In genomic region chr1:134361195-134361856, GRCm38 (mm10) we compare ENCODE assay signal across 9 mouse cellular contexts. TPM values are rescaled to one million over a fixed set of nuclear protein-coding genes. Genes with fewer than 3 reads are reported as not detected.
DNase-seq lines count a peak whose midpoint lies in the region; ATAC-seq and TF ChIP-seq lines count a peak whose summit lies in the region.
"Had no signal": no experiment of that assay in that cellular context is flagged by ENCODE, and none has a peak within 500 bp of the region (broad histone marks: within the 10 kb centered on the region; RNA-seq: fewer than 3 reads in every experiment).

No protein-coding gene starts in this region.

- H3K4me1 ChIP-seq in lung, embryonic 14.5 days (ENCODE audit: insufficient read depth), result peaks cover 6% of the 10 kb centered on the region; the same call in 1 of the 2 replicates
- H3K4me1 ChIP-seq in hindbrain, embryonic 13.5 days (replicated peaks), result peaks cover 28% of the 10 kb centered on the region
- H3K4me1 ChIP-seq in megakaryocyte, embryonic 14.5 days, result peaks cover 47% of the 10 kb centered on the region

- peak overlapping the region; percentile 81 for H3K4me2 ChIP-seq in lung, embryonic 14.5 days
- H3K4me2 ChIP-seq in hindbrain, embryonic 13.5 days, result peak overlapping the region; percentile 75

- no peaks in the 10 kb centered on the region for H3K9me3 ChIP-seq in lung, embryonic 14.5 days (ENCODE audit: low read depth, low read length)
- no peaks in the 10 kb centered on the region for H3K9me3 ChIP-seq in hindbrain, embryonic 13.5 days
- H3K9me3 ChIP-seq in megakaryocyte, embryonic 14.5 days, result no peaks in the 10 kb centered on the region

- peak overlapping the region; percentile 94 for H3K4me3 ChIP-seq in lung, embryonic 14.5 days (ENCODE audit: low read depth, low read length)
- peak overlapping the region; percentile 89 for H3K4me3 ChIP-seq in hindbrain, embryonic 13.5 days
- H3K4me3 ChIP-seq in megakaryocyte, embryonic 14.5 days (replicated peaks), result peak overlapping the region; percentile 96

- 3% methylated on average over 44 of the region's 44 CpGs for WGBS in lung, embryonic 14.5 days
- 2% methylated on average over 31 of the region's 44 CpGs for WGBS in hindbrain, embryonic 13.5 days

- no peaks in the 10 kb centered on the region for H3K27me3 ChIP-seq in lung, embryonic 14.5 days (ENCODE audit: insufficient read depth, low read length)
- no peaks in the 10 kb centered on the region for H3K27me3 ChIP-seq in hindbrain, embryonic 13.5 days
- H3K27me3 ChIP-seq in megakaryocyte, embryonic 14.5 days (replicated peaks), result no peaks in the 10 kb centered on the region

- peak overlapping the region; percentile 83 for H3K27ac ChIP-seq in lung, embryonic 14.5 days (ENCODE audit: low read depth)
- peak overlapping the region; percentile 78 for H3K27ac ChIP-seq in hindbrain, embryonic 13.5 days

- H3K9ac ChIP-seq in lung, embryonic 14.5 days, result peak overlapping the region; percentile 89
- H3K9ac ChIP-seq in hindbrain, embryonic 13.5 days, result peak overlapping the region; percentile 94

- peaks cover 38% of the 10 kb centered on the region for H3K36me3 ChIP-seq in lung, embryonic 14.5 days (ENCODE audit: insufficient read depth)
- peaks cover 22% of the 10 kb centered on the region for H3K36me3 ChIP-seq in hindbrain, embryonic 13.5 days
- H3K36me3 ChIP-seq in megakaryocyte, embryonic 14.5 days (replicated peaks; ENCODE audit: low read length), result peaks cover 36% of the 10 kb centered on the region

- ATAC-seq in lung, embryonic 14.5 days (ENCODE audit: insufficient read depth), result peak; percentile 83
- peak; percentile 89; the same call in 1 of the 2 replicates for ATAC-seq in hindbrain, embryonic 13.5 days (ENCODE audit: low FRiP score)

- no peak for DNase-seq in lung, embryonic 14.5 days
- no peak for DNase-seq in lung, postnatal 14 days
- peak; percentile 20 for DNase-seq in c-Kit-negative CD71-positive TER-119-positive erythroid progenitor cells, embryonic 14.5 days (ENCODE audit: low read depth, low spot score)
- no peak for DNase-seq in gastrocnemius, postnatal 14 days
- DNase-seq in layer of hippocampus, adult 9-11 months, result no peak
- DNase-seq in gastrocnemius, postnatal 4 days (ENCODE audit: low spot score in 2 of 2), result no peak

- no peak for TF ChIP-seq CTCF in lung, embryonic 14.5 days (IDR thresholded peaks at IDR 0.05; ENCODE audit: low read depth)

- intact Hi-C loops in gastrocnemius, postnatal 14 days (cut with DNase I; ENCODE audit: low total_unique reads), result loop anchor here (10.0 kb wide), 1 partner anchor 93 kb away; the partner anchor contains the start of gene Klhl12

RNA-seq across cellular contexts. Expression of gene Tmem183a, which starts 0.5 kb away (rescaled TPM):
- polyA plus RNA-seq in lung, embryonic 14.5 days (2014; fragmentation: Nextera tagmentation; extraction: Ambion mirVana), result 106 TPM in 2 replicates
- 122 and 128 TPM in 2 replicates for polyA plus RNA-seq in hindbrain, embryonic 13.5 days (2015; fragmentation: Nextera tagmentation; extraction: Ambion mirVana)
- polyA plus RNA-seq in megakaryocyte, embryonic 14.5 days (2012; ENCODE audit: insufficient read depth, low replicate concordance), result 6.4 and 13.0 TPM in 2 replicates
- 10 to 100 TPM; 13.8 to 19.5 TPM for total RNA-seq in gastrocnemius, postnatal 14 days (2021)
- total RNA-seq in gastrocnemius, postnatal 4 days (2021), result 10 to 100 TPM; 26.9 to 35.5 TPM

RNA-seq across cellular contexts. Expression of gene 4933406M09Rik, which starts 24.4 kb away (rescaled TPM):
- not detected in 2 replicates for polyA plus RNA-seq in lung, embryonic 14.5 days (2014; fragmentation: Nextera tagmentation; extraction: Ambion mirVana)
- not detected in 2 replicates for polyA plus RNA-seq in hindbrain, embryonic 13.5 days (2015; fragmentation: Nextera tagmentation; extraction: Ambion mirVana)
- polyA plus RNA-seq in megakaryocyte, embryonic 14.5 days (2012; ENCODE audit: insufficient read depth, low replicate concordance), result 0.16 TPM in 1 of 2 replicates, not detected in the other
- not detected for total RNA-seq in gastrocnemius, postnatal 14 days (2021)
- not detected for total RNA-seq in gastrocnemius, postnatal 4 days (2021)
- polyA plus RNA-seq: gonadal fat pad, adult 2 months had no signal

RNA-seq across cellular contexts. Expression of gene Ppfia4, which starts 28.6 kb away (rescaled TPM):
- polyA plus RNA-seq in lung, embryonic 14.5 days (2014; fragmentation: Nextera tagmentation; extraction: Ambion mirVana), result 2.4 and 2.6 TPM in 2 replicates
- 10.9 and 12.3 TPM in 2 replicates for polyA plus RNA-seq in hindbrain, embryonic 13.5 days (2015; fragmentation: Nextera tagmentation; extraction: Ambion mirVana)
- 1.9 and 2.1 TPM in 2 replicates for polyA plus RNA-seq in megakaryocyte, embryonic 14.5 days (2012; ENCODE audit: insufficient read depth, low replicate concordance)
- total RNA-seq in gastrocnemius, postnatal 14 days (2021), result 1 to 10 TPM; 4.3 to 6.7 TPM
- total RNA-seq in gastrocnemius, postnatal 4 days (2021), result 10 to 100 TPM; 25.5 to 26.2 TPM

RNA-seq across cellular contexts. Expression of gene Cyb5r1, which starts 44.0 kb away (rescaled TPM):
- polyA plus RNA-seq in lung, embryonic 14.5 days (2014; fragmentation: Nextera tagmentation; extraction: Ambion mirVana), result 33.9 and 37.8 TPM in 2 replicates
- 19.0 and 19.9 TPM in 2 replicates for polyA plus RNA-seq in hindbrain, embryonic 13.5 days (2015; fragmentation: Nextera tagmentation; extraction: Ambion mirVana)
- 10.9 TPM in 1 of 2 replicates, not detected in the other for polyA plus RNA-seq in megakaryocyte, embryonic 14.5 days (2012; ENCODE audit: insufficient read depth, low replicate concordance)
- total RNA-seq in gastrocnemius, postnatal 14 days (2021), result 100 to 1,000 TPM; 109 to 120 TPM
- total RNA-seq in gastrocnemius, postnatal 4 days (2021), result 10 to 100 TPM; 75.7 to 88.5 TPM

RNA-seq across cellular contexts. Expression of gene Adipor1, which starts 53.9 kb away (rescaled TPM):
- polyA plus RNA-seq in lung, embryonic 14.5 days (2014; fragmentation: Nextera tagmentation; extraction: Ambion mirVana), result 83.9 and 86.8 TPM in 2 replicates
- 69.8 and 72.0 TPM in 2 replicates for polyA plus RNA-seq in hindbrain, embryonic 13.5 days (2015; fragmentation: Nextera tagmentation; extraction: Ambion mirVana)
- polyA plus RNA-seq in megakaryocyte, embryonic 14.5 days (2012; ENCODE audit: insufficient read depth, low replicate concordance), result 65.2 and 119 TPM in 2 replicates
- total RNA-seq in gastrocnemius, postnatal 14 days (2021), result 100 to 1,000 TPM; 121 to 123 TPM
- 10 to 100 TPM; 96.9 to 97.4 TPM for total RNA-seq in gastrocnemius, postnatal 4 days (2021)
